Mouse (Mus musculus): ENCODE results near the gene Pacrg. TPM values are rescaled to one million over a fixed set of nuclear protein-coding genes. Genes with fewer than 3 reads are reported as not detected.

Pacrg gene
- total and polyA plus RNA-seq, 2 experiments from 2014 or later: 6.2 to 20.7 TPM

DNA sequence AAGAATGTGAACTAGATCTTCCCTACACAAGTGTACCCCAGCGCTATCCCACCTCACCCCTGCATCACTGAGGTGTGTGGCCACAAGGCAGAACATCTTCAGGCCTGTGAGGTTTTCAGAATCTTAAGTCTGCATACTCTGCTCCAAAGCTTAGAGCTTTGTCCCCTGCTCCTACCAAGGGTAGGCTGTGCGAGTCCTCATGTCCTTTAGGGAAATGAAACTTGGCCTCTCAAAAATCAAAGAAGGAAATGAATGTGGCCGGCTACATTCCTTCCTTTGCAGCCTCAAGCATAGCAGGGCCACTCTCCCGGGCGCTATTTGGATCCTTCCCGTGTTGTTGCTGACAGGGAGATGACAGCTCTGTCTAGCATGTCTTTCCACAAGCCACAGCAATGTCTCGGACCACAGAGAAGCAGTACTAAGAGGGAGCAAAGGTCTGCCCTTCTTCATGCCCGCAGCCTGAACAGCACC, 469.4 kb downstream of the Pacrg start:
- no peak overlapping the region for H3K4me3 ChIP-seq (ENCODE audit: low read depth, low read length)
- no peaks in the 10 kb centered on the region for H3K4me1 ChIP-seq (ENCODE audit: insufficient read depth)
- H3K4me2 ChIP-seq (ENCODE audit: low read depth): no peak overlapping the region
- DNase-seq (no peak), ATAC-seq (no peak)
- H3K9me3 ChIP-seq (ENCODE audit: low read length): no peaks in the 10 kb centered on the region
- WGBS: 71% methylated on average over 8 of the region's 8 CpGs
- no peaks in the 10 kb centered on the region for H3K36me3 ChIP-seq (ENCODE audit: insufficient read depth)
- no peak overlapping the region for H3K27ac ChIP-seq (ENCODE audit: low read depth, low read length)
- TF ChIP-seq CTCF (IDR thresholded peaks at IDR 0.05; ENCODE audit: low read depth): no peak
- H3K27me3 ChIP-seq (ENCODE audit: insufficient read depth, low read length): no peaks in the 10 kb centered on the region
- H3K9ac ChIP-seq: no peak overlapping the region

DNA sequence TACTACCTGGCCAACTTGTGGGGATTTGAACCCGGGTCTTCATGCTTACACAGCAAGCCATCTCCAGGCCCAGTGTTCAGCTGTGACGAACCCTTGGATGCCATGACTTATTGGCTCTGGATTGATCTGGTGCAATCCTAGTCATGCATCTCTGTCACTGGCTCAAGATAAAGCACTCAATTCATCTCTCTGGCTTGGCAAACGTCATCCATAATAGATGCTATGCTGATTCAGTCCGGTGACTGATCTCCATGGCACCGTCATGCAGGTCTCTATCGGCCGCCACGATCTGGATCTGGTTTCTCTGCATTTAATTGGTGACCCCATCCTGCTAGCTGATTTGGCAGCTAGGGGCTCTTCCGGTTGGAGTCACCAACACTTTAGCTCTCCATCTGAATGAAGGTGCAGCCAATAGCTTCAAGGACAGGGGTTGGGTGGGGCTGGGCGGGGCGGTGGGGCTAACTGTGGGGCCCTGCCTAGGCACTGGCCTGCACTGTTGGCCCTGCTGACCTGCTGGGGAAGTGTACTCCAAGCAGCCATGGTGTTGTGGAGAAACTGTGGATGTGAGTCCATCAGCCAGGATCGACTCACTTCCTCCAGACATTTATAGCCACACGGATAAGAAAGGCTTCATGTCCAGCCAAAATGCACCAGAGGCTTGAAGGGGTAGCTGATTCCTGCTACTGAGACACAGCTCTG, 470.0 kb downstream of the Pacrg start:
- Histone ChIP-seq H3K9me3 (ENCODE audit: low read length) (no peaks in the 10 kb centered on the region), H3K4me3 (ENCODE audit: low read depth, low read length) (no peak overlapping the region), H3K27me3 (ENCODE audit: insufficient read depth, low read length) (no peaks in the 10 kb centered on the region), H3K4me1 (ENCODE audit: insufficient read depth) (no peaks in the 10 kb centered on the region), H3K9ac (no peak overlapping the region), H3K27ac (ENCODE audit: low read depth, low read length) (no peak overlapping the region), H3K4me2 (ENCODE audit: low read depth) (no peak overlapping the region), H3K36me3 (ENCODE audit: insufficient read depth) (no peaks in the 10 kb centered on the region)
- DNase-seq: no peak
- no peak for ATAC-seq
- TF ChIP-seq CTCF (IDR thresholded peaks at IDR 0.05; ENCODE audit: low read depth): no peak
- 87% methylated on average over 13 of the region's 13 CpGs for WGBS

DNA sequence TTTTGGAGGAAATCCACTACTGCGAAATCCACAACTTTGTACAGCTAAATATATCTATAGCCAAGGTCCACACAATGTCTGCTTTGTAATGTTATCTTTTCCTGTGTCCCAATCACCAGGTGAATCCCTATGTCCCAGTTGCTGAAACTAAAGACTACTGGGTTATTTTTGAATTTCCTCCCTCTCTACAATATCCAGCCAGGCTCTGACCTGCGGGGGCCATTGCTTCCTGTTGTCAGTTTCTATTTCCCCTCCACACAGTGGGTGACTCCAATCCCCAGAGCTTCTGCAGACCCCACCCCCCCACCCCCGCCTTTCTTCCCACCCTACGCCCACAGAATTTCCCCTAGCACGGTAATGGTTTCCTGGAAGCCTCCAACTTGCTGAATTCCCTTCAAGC, 473.1 kb downstream of the Pacrg start:
- ATAC-seq (no peak), DNase-seq (no peak)
- Histone ChIP-seq H3K36me3 (ENCODE audit: insufficient read depth) (no peaks in the 10 kb centered on the region), H3K4me1 (ENCODE audit: insufficient read depth) (no peaks in the 10 kb centered on the region), H3K27ac (ENCODE audit: low read depth, low read length) (no peak overlapping the region), H3K4me3 (ENCODE audit: low read depth, low read length) (no peak overlapping the region), H3K4me2 (ENCODE audit: low read depth) (no peak overlapping the region), H3K27me3 (ENCODE audit: insufficient read depth, low read length) (no peaks in the 10 kb centered on the region), H3K9me3 (ENCODE audit: low read length) (no peaks in the 10 kb centered on the region), H3K9ac (no peak overlapping the region)
- WGBS: 90% methylated on average over 5 of the region's 5 CpGs
- TF ChIP-seq CTCF (IDR thresholded peaks at IDR 0.05; ENCODE audit: low read depth): no peak

DNA sequence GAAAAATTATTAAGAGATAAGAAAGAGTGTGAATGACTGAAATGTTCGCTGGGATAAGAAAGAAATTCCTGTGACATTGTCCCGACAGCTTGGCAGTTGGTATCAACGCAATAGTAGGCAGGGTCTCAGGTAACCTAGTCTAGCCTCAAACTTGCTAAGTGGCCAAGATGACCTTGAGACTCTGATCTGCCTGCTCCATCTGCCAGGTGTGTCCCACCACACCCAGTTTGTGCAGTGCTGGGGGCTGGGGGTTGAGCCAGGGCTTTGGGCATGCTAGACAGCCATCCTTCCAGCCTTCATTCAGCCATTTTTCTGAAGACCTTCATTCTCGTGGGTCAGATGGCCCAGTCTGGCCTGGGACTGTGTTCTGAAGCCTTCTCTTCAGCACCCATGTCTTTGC, 473.5 kb downstream of the Pacrg start:
- no peak overlapping the region for H3K4me3 ChIP-seq (ENCODE audit: low read depth, low read length)
- WGBS: 88% methylated on average over 4 of the region's 4 CpGs

DNA sequence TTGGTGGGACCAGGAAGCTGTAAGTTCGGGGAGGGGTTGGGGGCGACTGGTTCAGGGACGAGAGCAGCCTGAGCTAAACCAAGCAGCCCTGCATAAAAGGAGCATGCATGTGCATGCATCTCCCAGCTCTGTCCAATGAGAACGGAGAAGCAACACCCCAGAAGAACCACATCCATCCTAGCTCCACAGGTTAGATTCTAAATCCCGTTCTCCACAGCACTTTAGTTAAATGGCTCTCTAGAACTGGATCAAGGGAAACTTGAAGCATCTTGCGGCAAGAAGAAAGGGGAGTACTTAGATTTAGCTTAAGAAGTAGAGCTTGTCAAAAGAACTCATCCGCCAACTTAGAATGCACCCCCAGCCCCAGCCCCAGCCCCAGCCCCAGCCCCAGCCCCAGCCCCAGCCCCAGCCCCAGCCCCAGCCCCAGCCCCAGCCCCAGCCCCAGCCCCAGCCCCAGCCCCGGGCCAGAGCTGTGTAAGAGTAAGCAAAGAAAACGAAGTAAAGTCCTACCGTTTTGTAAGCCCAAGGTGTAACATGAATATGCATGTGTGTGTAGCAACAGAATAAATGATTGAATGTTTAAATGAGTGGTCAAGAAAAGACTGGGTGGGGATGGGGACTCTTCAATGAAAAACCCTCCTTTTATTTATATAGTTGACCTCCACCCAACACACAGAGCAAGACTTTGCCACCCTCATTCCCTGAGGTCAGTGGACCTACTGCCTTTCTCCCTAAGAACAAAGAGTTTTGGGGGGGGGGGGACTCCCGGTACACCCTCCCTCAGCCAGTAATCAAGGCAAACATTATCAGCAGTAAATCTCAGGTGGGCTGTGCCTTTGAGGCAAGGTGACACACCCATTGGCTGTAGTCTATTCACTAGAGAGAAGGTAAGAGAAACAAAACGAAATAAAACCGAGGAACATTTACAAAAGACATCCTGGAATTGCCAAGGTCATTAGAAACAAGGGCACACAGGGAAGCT, 474.3 kb downstream of the Pacrg start:
- no peak for ATAC-seq
- Histone ChIP-seq H3K27ac (ENCODE audit: low read depth, low read length) (no peak overlapping the region), H3K27me3 (ENCODE audit: insufficient read depth, low read length) (no peaks in the 10 kb centered on the region), H3K4me3 (ENCODE audit: low read depth, low read length) (no peak overlapping the region), H3K4me2 (ENCODE audit: low read depth) (no peak overlapping the region), H3K36me3 (ENCODE audit: insufficient read depth) (no peaks in the 10 kb centered on the region), H3K4me1 (ENCODE audit: insufficient read depth) (no peaks in the 10 kb centered on the region), H3K9me3 (ENCODE audit: low read length) (no peaks in the 10 kb centered on the region), H3K9ac (no peak overlapping the region)
- no peak for DNase-seq
- no peak for TF ChIP-seq CTCF (IDR thresholded peaks at IDR 0.05; ENCODE audit: low read depth)
- WGBS: 61% methylated on average over 13 of the region's 13 CpGs

More for the DNA sequence above, 473.5 kb downstream of the Pacrg start:
- DNase-seq (no peak), ATAC-seq (no peak)
- Histone ChIP-seq H3K9me3 (ENCODE audit: low read length) (no peaks in the 10 kb centered on the region), H3K4me2 (ENCODE audit: low read depth) (no peak overlapping the region), H3K27me3 (ENCODE audit: insufficient read depth, low read length) (no peaks in the 10 kb centered on the region), H3K27ac (ENCODE audit: low read depth, low read length) (no peak overlapping the region), H3K36me3 (ENCODE audit: insufficient read depth) (no peaks in the 10 kb centered on the region), H3K9ac (no peak overlapping the region), H3K4me1 (ENCODE audit: insufficient read depth) (no peaks in the 10 kb centered on the region)
- TF ChIP-seq CTCF (IDR thresholded peaks at IDR 0.05; ENCODE audit: low read depth): no peak

DNA sequence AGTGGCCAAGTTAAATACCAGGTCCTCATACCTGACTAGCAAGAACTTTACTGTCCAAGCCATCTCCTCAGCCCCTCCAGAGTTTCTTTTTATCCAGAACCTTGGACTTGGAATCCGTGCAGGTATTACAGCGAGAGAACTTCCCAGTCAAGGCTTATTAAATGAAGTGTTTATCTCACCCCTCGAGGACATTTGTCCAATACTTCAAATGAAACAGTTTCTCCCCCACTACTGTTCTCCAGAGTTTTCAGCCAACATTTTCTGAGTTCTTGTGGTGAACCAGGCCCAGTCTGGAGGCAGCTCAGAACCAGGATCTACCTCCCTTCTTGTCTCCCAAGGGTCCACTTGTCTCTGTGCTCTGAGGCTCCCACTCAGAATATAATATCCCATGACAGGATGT, 477.0 kb downstream of the Pacrg start:
- Histone ChIP-seq H3K36me3 (ENCODE audit: insufficient read depth) (no peaks in the 10 kb centered on the region), H3K9ac (no peak overlapping the region), H3K4me2 (ENCODE audit: low read depth) (no peak overlapping the region), H3K9me3 (ENCODE audit: low read length) (no peaks in the 10 kb centered on the region), H3K27me3 (ENCODE audit: insufficient read depth, low read length) (no peaks in the 10 kb centered on the region), H3K4me1 (ENCODE audit: insufficient read depth) (no peaks in the 10 kb centered on the region), H3K27ac (ENCODE audit: low read depth, low read length) (no peak overlapping the region), H3K4me3 (ENCODE audit: low read depth, low read length) (no peak overlapping the region)
- DNase-seq (no peak), ATAC-seq (no peak)
- no peak for TF ChIP-seq CTCF (IDR thresholded peaks at IDR 0.05; ENCODE audit: low read depth)
- 91% methylated on average over 3 of the region's 3 CpGs for WGBS

DNA sequence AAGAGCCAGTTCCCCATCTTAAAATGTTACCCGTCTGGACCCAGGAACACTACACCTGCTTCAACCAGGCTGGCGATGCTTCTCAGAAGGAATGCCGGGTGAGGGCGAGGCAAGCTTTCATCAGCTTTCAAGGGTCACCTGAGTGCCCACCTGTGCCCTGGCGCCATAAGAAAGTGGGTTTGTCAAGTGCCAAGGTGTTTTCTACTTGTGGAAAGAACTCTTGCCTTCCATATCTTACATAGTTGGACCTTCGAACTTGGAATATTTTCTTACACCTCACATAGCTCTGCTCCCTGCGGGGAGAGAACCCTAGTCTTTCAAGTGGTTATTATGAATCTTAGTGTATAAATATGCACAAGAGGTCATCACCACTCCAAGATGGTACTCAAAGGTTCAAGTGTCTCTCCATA, 478.2 kb downstream of the Pacrg start:
- WGBS: 92% methylated on average over 7 of the region's 7 CpGs
- no peaks in the 10 kb centered on the region for H3K27me3 ChIP-seq (ENCODE audit: insufficient read depth, low read length)
- no peak for TF ChIP-seq CTCF (IDR thresholded peaks at IDR 0.05; ENCODE audit: low read depth)
- H3K4me1 ChIP-seq (ENCODE audit: insufficient read depth): no peaks in the 10 kb centered on the region
- no peak overlapping the region for H3K4me3 ChIP-seq (ENCODE audit: low read depth, low read length)
- ATAC-seq (no peak), DNase-seq (no peak)
- no peaks in the 10 kb centered on the region for H3K9me3 ChIP-seq (ENCODE audit: low read length)
- H3K36me3 ChIP-seq (ENCODE audit: insufficient read depth): no peaks in the 10 kb centered on the region
- no peak overlapping the region for H3K4me2 ChIP-seq (ENCODE audit: low read depth)
- H3K27ac ChIP-seq (ENCODE audit: low read depth, low read length): no peak overlapping the region
- no peak overlapping the region for H3K9ac ChIP-seq

All from forebrain, postnatal 0 days (tissue).